Mouse (Mus musculus): ENCODE data around the gene Sys1.

DNA sequence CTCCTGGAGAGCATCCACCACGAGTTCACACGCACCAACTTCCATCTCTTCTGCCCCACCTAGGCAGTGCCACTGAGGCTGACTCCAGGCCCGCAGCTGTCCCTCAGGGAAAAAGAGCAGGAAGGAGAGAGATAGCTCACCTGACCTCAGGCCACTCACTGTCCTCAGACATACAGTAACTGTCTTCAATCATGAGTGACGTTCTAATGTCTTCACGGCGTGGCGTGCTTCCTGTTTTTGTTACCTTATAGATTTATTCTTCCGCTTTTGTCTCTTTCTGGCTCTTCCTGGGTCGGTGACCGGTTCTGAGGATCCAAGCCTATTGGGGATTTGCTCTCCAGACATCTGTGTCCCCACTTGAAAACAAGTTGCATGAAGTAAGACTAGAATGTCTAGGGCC is 42.2 kb upstream of the Sys1 start:
- no peak for TF ChIP-seq ZMIZ1 (IDR thresholded peaks at IDR 0.05; ENCODE audit: low read depth, low read length)
- TF ChIP-seq POLR2A (IDR thresholded peaks at IDR 0.05; ENCODE audit: control insufficient read depth in 1 of 2, insufficient read depth in 1 of 2, low read depth in 1 of 2, low read length in 2 of 2, poor library complexity in 1 of 2), result no peak
- TF ChIP-seq RCOR1 (IDR thresholded peaks at IDR 0.05; ENCODE audit: low read depth, low read length), result no peak
